Mouse (Mus musculus) embryonic facial prominence, embryonic 13.5 days (tissue): ENCODE results near the gene Ube2g1. TPM values are rescaled to one million over a fixed set of nuclear protein-coding genes. Genes with fewer than 3 reads are reported as not detected.

Experiments used
- microRNA-seq: library from miRNA; unstranded; fragments of <30 nt; microRNA quantifications from one replicate; pipeline ENCODE4, GENCODE M21; 2016
- polyA plus RNA-seq: library from polyadenylated mRNA; unstranded; fragments of >200 nt; fragmentation: Nextera tagmentation; extraction: Ambion mirVana; gene quantifications from 2 replicates; pipeline ENCODE4 v1.2.1, GENCODE M21; 2015

Ube2g1 gene
- polyA plus RNA-seq, 1 experiment from 2014 or later: 75.3 TPM

Small RNAs within 50 kb of the gene (microRNA-seq; reads per million reads assigned to microRNA genes)
- not detected for gene Gm25678

Other genes starting within 250 kb of the Ube2g1 start
- gene Tekt1, start 244.8 kb upstream of the Ube2g1 start, polyA plus RNA-seq: 3.1 and 5.0 TPM in 2 replicates
- 25.1 and 26.7 TPM in 2 replicates for gene Smtnl2, start 195.6 kb upstream of the Ube2g1 start, polyA plus RNA-seq
- 1.1 and 1.3 TPM in 2 replicates for gene Ggt6, start 171.8 kb upstream of the Ube2g1 start, polyA plus RNA-seq
- gene Mybbp1a, start 165.9 kb upstream of the Ube2g1 start, polyA plus RNA-seq: 162 and 174 TPM in 2 replicates
- gene Spns2, start 117.4 kb upstream of the Ube2g1 start, polyA plus RNA-seq: 2.7 and 3.0 TPM in 2 replicates
- 0.27 and 0.37 TPM in 2 replicates for gene Spns3, start 56.8 kb upstream of the Ube2g1 start, polyA plus RNA-seq
- 26.0 and 26.8 TPM in 2 replicates for gene Ankfy1, start 82.7 kb downstream of the Ube2g1 start, polyA plus RNA-seq
- gene Cyb5d2, start 188.9 kb downstream of the Ube2g1 start, polyA plus RNA-seq: 7.8 and 8.5 TPM in 2 replicates
- gene Zzef1, start 188.9 kb downstream of the Ube2g1 start, polyA plus RNA-seq: 10.6 and 11.6 TPM in 2 replicates